Mouse (Mus musculus): ENCODE measurements around the gene Twf2. TPM values are rescaled to one million over a fixed set of nuclear protein-coding genes. Genes with fewer than 3 reads are reported as not detected.

The Twf2 gene
- polyA plus RNA-seq, 1 experiment from 2014 or later, result 69.8 TPM

GRCm38 (mm10) chr9:106230734-106231106 is 27.8 kb downstream of the Twf2 start:
- Histone ChIP-seq H3K4me3 (replicated peaks) (no peak overlapping the region), H3K27ac (no peak overlapping the region), H3K4me1 (replicated peaks) (peaks cover 9% of the 10 kb centered on the region), H3K27me3 (peaks cover 17% of the 10 kb centered on the region), H3K36me3 (peaks cover 35% of the 10 kb centered on the region), H3K9ac (replicated peaks) (no peak overlapping the region), H3K4me2 (no peak overlapping the region), H3K9me3 (no peaks in the 10 kb centered on the region)
- no peak for ATAC-seq (ENCODE audit: insufficient number of reproducible peaks, insufficient read depth, low FRiP score, low TSS enrichment, low read depth)
- 64% methylated on average over 3 of the region's 3 CpGs for WGBS

DNA sequence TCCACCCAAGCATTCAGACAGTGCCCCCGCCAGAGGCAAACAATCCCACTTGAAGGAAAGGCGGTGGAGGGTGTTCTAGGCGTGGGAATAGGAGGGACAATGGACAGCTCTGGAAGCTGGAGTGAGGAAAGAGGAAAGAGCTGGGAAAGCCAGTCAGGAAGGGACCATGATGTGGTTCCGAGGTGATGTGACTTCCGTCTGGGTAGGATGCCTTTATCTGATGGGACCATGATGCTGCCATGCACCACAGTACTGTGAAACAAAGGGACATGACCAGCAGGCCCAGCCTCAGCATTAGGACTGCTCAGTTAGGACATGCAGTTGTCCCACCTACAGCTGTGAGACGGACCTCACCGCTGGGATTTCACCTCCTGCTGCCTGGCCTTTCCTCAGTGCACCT is 28.3 kb downstream of the Twf2 start:
- no peak overlapping the region for H3K27ac ChIP-seq
- H3K27me3 ChIP-seq, result peaks cover 12% of the 10 kb centered on the region
- H3K9me3 ChIP-seq, result no peaks in the 10 kb centered on the region
- no peak overlapping the region for H3K4me3 ChIP-seq (replicated peaks)
- no peak for ATAC-seq (ENCODE audit: insufficient number of reproducible peaks, insufficient read depth, low FRiP score, low TSS enrichment, low read depth)
- peaks cover 4% of the 10 kb centered on the region for H3K4me1 ChIP-seq (replicated peaks)
- H3K4me2 ChIP-seq, result no peak overlapping the region
- H3K9ac ChIP-seq (replicated peaks), result no peak overlapping the region
- H3K36me3 ChIP-seq, result peaks cover 40% of the 10 kb centered on the region
- WGBS, result 76% methylated on average over 7 of the region's 7 CpGs

DNA sequence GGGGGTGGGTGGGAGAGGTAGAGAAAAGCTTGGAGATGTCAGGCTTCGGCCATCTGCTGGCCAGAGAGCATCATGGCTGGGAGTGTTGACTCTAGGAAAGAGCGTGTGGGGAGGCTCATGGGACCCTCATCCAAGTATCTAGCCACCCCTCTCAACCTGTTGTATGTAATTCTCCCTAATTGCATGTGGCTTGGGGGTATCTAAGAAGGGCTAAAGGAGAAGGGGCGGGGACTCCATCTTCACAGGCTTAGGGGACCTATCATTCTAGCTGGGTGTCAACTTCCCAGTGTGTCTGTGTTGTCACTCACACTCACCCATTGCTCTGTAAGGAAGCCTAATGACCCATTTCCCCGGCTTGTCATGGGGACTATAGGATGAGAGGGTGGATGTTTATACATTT is 28.9 kb downstream of the Twf2 start:
- no peaks in the 10 kb centered on the region for H3K9me3 ChIP-seq
- H3K27me3 ChIP-seq, result peaks cover 7% of the 10 kb centered on the region
- peaks cover 46% of the 10 kb centered on the region for H3K36me3 ChIP-seq
- ATAC-seq (ENCODE audit: insufficient number of reproducible peaks, insufficient read depth, low FRiP score, low TSS enrichment, low read depth), result no peak
- 82% methylated on average over 4 of the region's 4 CpGs for WGBS
- no peak overlapping the region for H3K27ac ChIP-seq
- H3K4me3 ChIP-seq (replicated peaks), result no peak overlapping the region
- H3K4me2 ChIP-seq, result no peak overlapping the region
- no peak overlapping the region for H3K9ac ChIP-seq (replicated peaks)
- no peaks in the 10 kb centered on the region for H3K4me1 ChIP-seq (replicated peaks)

GRCm38 (mm10) chr9:106232956-106233355 is 30.0 kb downstream of the Twf2 start:
- no peaks in the 10 kb centered on the region for H3K4me1 ChIP-seq (replicated peaks)
- no peak for ATAC-seq (ENCODE audit: insufficient number of reproducible peaks, insufficient read depth, low FRiP score, low TSS enrichment, low read depth)
- H3K36me3 ChIP-seq, result peaks cover 58% of the 10 kb centered on the region
- WGBS, result 95% methylated on average over 3 of the region's 3 CpGs
- no peak overlapping the region for H3K9ac ChIP-seq (replicated peaks)
- H3K9me3 ChIP-seq, result no peaks in the 10 kb centered on the region
- H3K4me3 ChIP-seq (replicated peaks), result no peak overlapping the region
- no peak overlapping the region for H3K27ac ChIP-seq
- no peak overlapping the region for H3K4me2 ChIP-seq
- H3K27me3 ChIP-seq, result no peaks in the 10 kb centered on the region

DNA sequence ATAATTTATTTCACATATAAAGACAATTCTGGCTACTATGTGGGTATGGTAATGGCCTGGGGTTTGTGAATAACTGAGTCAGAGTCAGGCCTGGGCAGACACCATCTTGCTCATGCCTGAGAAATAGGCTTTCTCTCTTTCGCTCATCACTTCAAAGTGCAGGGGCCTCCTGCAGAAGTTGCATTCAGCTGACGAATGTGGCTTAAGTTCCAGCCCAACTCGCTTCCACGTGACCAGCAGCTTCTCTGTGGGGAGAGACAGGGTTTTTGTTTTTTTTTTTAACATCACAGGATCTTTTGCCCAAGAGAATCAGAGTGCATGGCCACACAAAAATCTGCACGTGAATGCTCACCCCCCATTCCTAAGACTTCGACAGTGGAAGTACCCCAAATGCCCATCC is 31.0 kb downstream of the Twf2 start:
- Histone ChIP-seq H3K4me3 (replicated peaks) (no peak overlapping the region), H3K4me2 (no peak overlapping the region), H3K9me3 (no peaks in the 10 kb centered on the region), H3K9ac (replicated peaks) (no peak overlapping the region), H3K27ac (no peak overlapping the region), H3K4me1 (replicated peaks) (no peaks in the 10 kb centered on the region), H3K36me3 (peaks cover 68% of the 10 kb centered on the region), H3K27me3 (no peaks in the 10 kb centered on the region)
- 78% methylated on average over 6 of the region's 6 CpGs for WGBS
- ATAC-seq (ENCODE audit: insufficient number of reproducible peaks, insufficient read depth, low FRiP score, low TSS enrichment, low read depth), result no peak

DNA sequence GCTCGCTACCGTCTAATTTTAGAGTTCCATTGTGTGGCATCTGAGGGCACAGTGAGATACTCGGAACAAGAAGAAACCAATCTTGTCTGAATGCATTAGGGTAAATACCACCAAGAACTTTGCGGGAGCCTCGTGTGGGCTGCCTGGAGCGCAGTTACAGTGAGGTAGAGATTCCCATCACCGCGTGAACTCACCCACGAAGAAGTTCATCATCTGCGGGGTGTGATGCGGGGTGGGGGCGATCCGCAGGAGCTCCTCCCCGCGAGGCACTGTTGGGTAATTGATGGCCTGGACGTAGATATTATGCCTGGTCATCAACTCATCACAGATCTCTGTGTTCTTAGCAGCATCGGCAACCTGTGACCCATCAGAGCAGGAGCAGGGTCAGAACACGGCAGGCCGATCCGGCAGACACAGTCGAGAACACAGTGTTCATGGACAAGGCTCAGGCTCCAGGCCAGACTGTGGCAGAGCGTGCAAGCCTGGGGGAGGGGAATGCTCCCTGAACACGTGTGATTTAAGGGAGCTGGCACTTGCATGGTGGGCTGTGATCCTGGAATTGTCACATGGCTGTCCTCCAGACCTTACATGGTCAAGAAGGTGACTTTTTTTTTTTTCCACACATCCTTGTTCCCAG is 32.4 kb downstream of the Twf2 start:
- Histone ChIP-seq H3K9me3 (no peaks in the 10 kb centered on the region), H3K27ac (no peak overlapping the region), H3K36me3 (peaks cover 81% of the 10 kb centered on the region), H3K4me3 (replicated peaks) (no peak overlapping the region), H3K9ac (replicated peaks) (no peak overlapping the region), H3K4me2 (no peak overlapping the region), H3K27me3 (no peaks in the 10 kb centered on the region), H3K4me1 (replicated peaks) (no peaks in the 10 kb centered on the region)
- 90% methylated on average over 23 of the region's 23 CpGs for WGBS
- no peak for ATAC-seq (ENCODE audit: insufficient number of reproducible peaks, insufficient read depth, low FRiP score, low TSS enrichment, low read depth)

DNA sequence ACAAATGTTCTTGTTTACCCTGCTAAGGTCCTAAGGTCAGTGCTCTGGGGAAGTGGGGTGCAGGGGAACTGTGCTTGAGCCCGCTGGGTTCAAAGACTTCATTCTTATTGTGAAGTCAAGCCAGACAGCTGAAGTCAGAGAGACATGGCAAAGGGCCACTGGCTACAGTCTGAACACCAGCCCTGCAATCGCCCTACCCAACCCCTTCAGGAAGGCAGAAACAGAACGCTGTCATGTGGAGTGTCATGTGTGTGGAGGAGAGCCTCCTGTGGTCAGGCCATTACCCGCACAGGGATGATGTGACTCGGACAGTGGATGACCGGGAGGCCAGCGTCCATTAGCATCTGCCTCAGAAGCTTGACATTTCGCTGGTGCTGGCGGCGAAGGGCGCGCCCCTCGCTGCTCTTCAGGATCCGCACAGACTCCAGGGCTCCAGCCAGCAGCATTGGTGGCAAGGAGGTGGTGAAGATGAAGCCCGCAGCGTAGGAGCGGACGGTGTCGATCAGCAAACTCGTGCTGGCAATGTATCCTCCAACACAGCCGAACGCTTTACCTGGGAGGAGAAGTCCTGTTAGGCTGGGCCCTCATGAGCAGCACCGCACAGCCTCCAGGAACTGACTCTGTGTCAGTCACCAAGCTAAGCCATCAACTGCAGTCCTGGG is 33.4 kb downstream of the Twf2 start:
- no peaks in the 10 kb centered on the region for H3K27me3 ChIP-seq
- H3K4me2 ChIP-seq, result no peak overlapping the region
- H3K4me3 ChIP-seq (replicated peaks), result no peak overlapping the region
- no peaks in the 10 kb centered on the region for H3K4me1 ChIP-seq (replicated peaks)
- peaks cover 90% of the 10 kb centered on the region for H3K36me3 ChIP-seq
- no peak overlapping the region for H3K9ac ChIP-seq (replicated peaks)
- 92% methylated on average over 23 of the region's 23 CpGs for WGBS
- no peak for ATAC-seq (ENCODE audit: insufficient number of reproducible peaks, insufficient read depth, low FRiP score, low TSS enrichment, low read depth)
- no peaks in the 10 kb centered on the region for H3K9me3 ChIP-seq
- no peak overlapping the region for H3K27ac ChIP-seq

DNA sequence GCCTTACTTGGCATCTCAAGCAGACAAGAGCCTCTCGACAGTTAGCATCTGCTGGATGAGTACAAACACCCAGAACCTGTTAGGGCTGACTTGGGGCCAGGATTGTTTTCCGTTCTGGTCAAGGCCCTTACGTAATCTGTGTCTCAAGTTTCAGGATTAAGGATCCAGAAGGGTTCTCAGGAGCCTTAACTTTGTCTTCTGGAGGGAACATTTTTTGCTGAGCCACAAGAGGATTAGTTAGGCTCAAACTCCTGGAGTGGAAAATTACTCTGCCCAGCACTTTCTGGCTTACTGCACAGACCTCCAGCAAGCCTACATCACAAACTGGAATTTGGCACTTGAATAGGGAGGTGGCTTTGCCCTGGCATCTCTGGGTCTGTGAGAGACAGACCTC is 33.9 kb downstream of the Twf2 start:
- H3K27me3 ChIP-seq, result no peaks in the 10 kb centered on the region
- H3K4me2 ChIP-seq, result no peak overlapping the region
- no peaks in the 10 kb centered on the region for H3K9me3 ChIP-seq
- no peak overlapping the region for H3K27ac ChIP-seq
- 86% methylated on average over 3 of the region's 3 CpGs for WGBS
- no peak overlapping the region for H3K4me3 ChIP-seq (replicated peaks)
- peaks cover 95% of the 10 kb centered on the region for H3K36me3 ChIP-seq
- no peak overlapping the region for H3K9ac ChIP-seq (replicated peaks)
- H3K4me1 ChIP-seq (replicated peaks), result no peaks in the 10 kb centered on the region
- no peak for ATAC-seq (ENCODE audit: insufficient number of reproducible peaks, insufficient read depth, low FRiP score, low TSS enrichment, low read depth)

GRCm38 (mm10) chr9:106237401-106237800 is 34.5 kb downstream of the Twf2 start:
- 90% methylated on average over 8 of the region's 8 CpGs for WGBS
- Histone ChIP-seq H3K4me2 (no peak overlapping the region), H3K9ac (replicated peaks) (no peak overlapping the region), H3K9me3 (no peaks in the 10 kb centered on the region), H3K36me3 (peaks cover 99% of the 10 kb centered on the region), H3K27ac (no peak overlapping the region), H3K4me1 (replicated peaks) (no peaks in the 10 kb centered on the region), H3K27me3 (no peaks in the 10 kb centered on the region), H3K4me3 (replicated peaks) (no peak overlapping the region)
- no peak for ATAC-seq (ENCODE audit: insufficient number of reproducible peaks, insufficient read depth, low FRiP score, low TSS enrichment, low read depth)

GRCm38 (mm10) chr9:106237878-106238277 is 35.0 kb downstream of the Twf2 start:
- no peak for ATAC-seq (ENCODE audit: insufficient number of reproducible peaks, insufficient read depth, low FRiP score, low TSS enrichment, low read depth)
- H3K4me2 ChIP-seq, result no peak overlapping the region
- no peaks in the 10 kb centered on the region for H3K9me3 ChIP-seq
- no peaks in the 10 kb centered on the region for H3K4me1 ChIP-seq (replicated peaks)
- 94% methylated on average over 10 of the region's 10 CpGs for WGBS
- peaks cover 99% of the 10 kb centered on the region for H3K36me3 ChIP-seq
- no peak overlapping the region for H3K9ac ChIP-seq (replicated peaks)
- H3K4me3 ChIP-seq (replicated peaks), result no peak overlapping the region
- no peak overlapping the region for H3K27ac ChIP-seq
- no peaks in the 10 kb centered on the region for H3K27me3 ChIP-seq

GRCm38 (mm10) chr9:106241541-106242164 is 38.7 kb downstream of the Twf2 start:
- Histone ChIP-seq H3K36me3 (peaks cover 74% of the 10 kb centered on the region), H3K4me3 (replicated peaks) (no peak overlapping the region), H3K9me3 (no peaks in the 10 kb centered on the region), H3K4me2 (no peak overlapping the region), H3K4me1 (replicated peaks) (peaks cover 12% of the 10 kb centered on the region), H3K27me3 (no peaks in the 10 kb centered on the region), H3K9ac (replicated peaks) (no peak overlapping the region), H3K27ac (no peak overlapping the region)
- ATAC-seq (ENCODE audit: insufficient number of reproducible peaks, insufficient read depth, low FRiP score, low TSS enrichment, low read depth), result no peak
- 88% methylated on average over 10 of the region's 10 CpGs for WGBS

All from limb, embryonic 12.5 days (tissue).